Mouse (Mus musculus): ENCODE measurements at regions not wholly inside any gene's neighbourhood (a gene's known extent, or its start where the extent isn't known, plus 50 kb on each side); places are given as distances from the start of the nearest gene placed in this dataset.

DNA sequence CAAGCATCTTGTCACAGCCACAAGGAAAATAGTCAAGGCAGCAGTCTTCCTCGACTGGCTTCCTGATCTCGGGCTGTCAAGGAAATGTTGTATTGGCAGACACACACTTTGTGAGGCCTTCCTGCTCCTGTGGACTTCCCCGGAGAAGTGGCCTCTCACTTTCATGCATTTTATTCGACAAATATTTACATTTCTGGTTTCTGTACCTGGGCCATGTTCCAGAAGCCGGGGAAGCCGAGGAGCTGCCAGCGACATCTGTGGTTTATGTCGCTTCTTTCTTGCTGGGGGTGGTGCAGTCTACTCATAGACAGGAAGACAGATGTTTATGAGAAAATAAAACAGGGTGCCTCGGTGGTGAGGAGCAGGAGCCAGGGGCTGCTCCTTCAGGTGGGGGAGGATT, 372.5 kb upstream of the Kcnab2 start:
- H3K9me3 ChIP-seq (replicated peaks; ENCODE audit: insufficient read depth, low read length): no peaks in the 10 kb centered on the region
- DNase-seq (ENCODE audit: low read depth, low spot score): no peak

DNA sequence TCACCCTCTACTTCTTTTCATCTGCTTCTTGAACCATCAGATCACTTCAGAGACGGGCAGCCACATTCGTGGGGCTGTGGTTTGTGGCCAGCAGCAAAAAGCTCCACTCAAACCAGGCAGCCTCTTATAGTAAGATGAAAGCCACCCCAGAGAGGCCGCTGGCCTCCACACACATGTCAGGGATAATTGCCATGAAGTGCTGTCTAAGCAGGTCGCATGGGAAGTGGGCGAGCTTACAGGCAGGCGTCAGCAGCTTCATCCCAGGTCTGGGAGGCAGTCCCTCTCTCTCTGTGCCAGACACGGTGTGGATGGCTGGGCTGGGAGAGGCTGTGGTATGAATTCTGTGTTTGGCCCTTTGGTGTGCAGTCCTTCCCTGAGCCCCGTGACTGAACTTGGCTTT, 358.4 kb upstream of the Kcnab2 start:
- TF ChIP-seq CHD2 (IDR thresholded peaks at IDR 0.05; ENCODE audit: low read length): no peak
- no peak for TF ChIP-seq SIN3A (IDR thresholded peaks at IDR 0.05; ENCODE audit: low read length)
- TF ChIP-seq TAL1 (IDR thresholded peaks at IDR 0.05; ENCODE audit: low read length): no peak
- no peak overlapping the region for H3K27ac ChIP-seq (ENCODE audit: control insufficient read depth, low read depth, low read length)
- no peaks in the 10 kb centered on the region for H3K9me3 ChIP-seq (replicated peaks; ENCODE audit: insufficient read depth, low read length)
- H3K9ac ChIP-seq (ENCODE audit: control insufficient read depth, low read depth, low read length, poor library complexity, severe bottlenecking): no peak overlapping the region
- no peaks in the 10 kb centered on the region for H3K79me2 ChIP-seq (ENCODE audit: control insufficient read depth, insufficient read depth, low read length, poor library complexity)
- no peaks in the 10 kb centered on the region for H3K4me1 ChIP-seq (ENCODE audit: control insufficient read depth in 1 of 2, insufficient read depth in 2 of 2, low read length in 2 of 2)
- no peak overlapping the region for H3K4me3 ChIP-seq (ENCODE audit: control insufficient read depth in 1 of 2, insufficient read depth in 1 of 2, low read depth in 2 of 2, low read length in 2 of 2)
- H3K27me3 ChIP-seq (ENCODE audit: control insufficient read depth in 1 of 2, insufficient read depth in 2 of 2, low read length in 2 of 2): no peaks in the 10 kb centered on the region
- H3K36me3 ChIP-seq (ENCODE audit: control insufficient read depth in 1 of 2, insufficient read depth in 2 of 2, low read length in 2 of 2): no peaks in the 10 kb centered on the region
- DNase-seq (ENCODE audit: low read depth, low spot score): no peak

More for the DNA sequence above, 372.5 kb upstream of the Kcnab2 start:
- Histone ChIP-seq H3K9ac (ENCODE audit: control insufficient read depth, low read depth, low read length, poor library complexity, severe bottlenecking) (no peak overlapping the region), H3K4me3 (ENCODE audit: control insufficient read depth in 1 of 2, insufficient read depth in 1 of 2, low read depth in 2 of 2, low read length in 2 of 2) (no peak overlapping the region), H3K36me3 (ENCODE audit: control insufficient read depth in 1 of 2, insufficient read depth in 2 of 2, low read length in 2 of 2) (no peaks in the 10 kb centered on the region), H3K4me1 (ENCODE audit: control insufficient read depth in 1 of 2, insufficient read depth in 2 of 2, low read length in 2 of 2) (no peaks in the 10 kb centered on the region), H3K27me3 (ENCODE audit: control insufficient read depth in 1 of 2, insufficient read depth in 2 of 2, low read length in 2 of 2) (no peaks in the 10 kb centered on the region), H3K79me2 (ENCODE audit: control insufficient read depth, insufficient read depth, low read length, poor library complexity) (no peaks in the 10 kb centered on the region), H3K27ac (ENCODE audit: control insufficient read depth, low read depth, low read length) (no peak overlapping the region)
- TF ChIP-seq ZNF384 (IDR thresholded peaks at IDR 0.05; ENCODE audit: low read depth, low read length) (no peak), MYC (IDR thresholded peaks at IDR 0.05; ENCODE audit: low read depth, low read length) (no peak), MEF2A (IDR thresholded peaks at IDR 0.05; ENCODE audit: extremely low read depth, insufficient replicate concordance, low read depth, low read length, poor library complexity, severe bottlenecking) (no peak), POLR2AphosphoS5 (IDR thresholded peaks at IDR 0.05; ENCODE audit: borderline replicate concordance, low read depth, low read length) (no peak), ETS1 (IDR thresholded peaks at IDR 0.05; ENCODE audit: low read depth, low read length) (no peak), MAZ (IDR thresholded peaks at IDR 0.05; ENCODE audit: low read depth, low read length) (no peak), TBP (IDR thresholded peaks at IDR 0.05; ENCODE audit: low read depth, low read length) (no peak), E2F4 (IDR thresholded peaks at IDR 0.05; ENCODE audit: borderline replicate concordance, low read depth, low read length) (no peak), UBTF (IDR thresholded peaks at IDR 0.05; ENCODE audit: borderline replicate concordance, insufficient read depth, low read depth, low read length) (no peak), KAT2A (conservative IDR thresholded peaks at IDR 0.05; ENCODE audit: low read depth, low read length) (no peak), MXI1 (IDR thresholded peaks at IDR 0.05; ENCODE audit: low read depth, low read length) (no peak), CHD2 (IDR thresholded peaks at IDR 0.05; ENCODE audit: low read length) (no peak), HCFC1 (IDR thresholded peaks at IDR 0.05; ENCODE audit: low read depth, low read length) (no peak)
